Mouse (Mus musculus) E14TG2a.4 (cell line): ENCODE measurements around the gene Flt3l.
"Not testable (repeated sequence)": the region's sequence is repeated elsewhere in the genome, so short reads cannot be mapped to it uniquely, and the experiment has no call there.

Experiments
- H3K27me3 ChIP-seq: 2 replicates; pipeline ENCODE4 v1.6.1; 2014; ENCODE audit warnings: low read length, control low read depth; ENCODE audit not compliant: insufficient read depth
- H3K36me3 ChIP-seq: 2 replicates; pipeline ENCODE4 v1.6.1; 2014; ENCODE audit warnings: low read length, control low read depth; ENCODE audit not compliant: insufficient read depth
- H3K4me1 ChIP-seq: replicated peaks from 2 replicates; pipeline ENCODE4 v1.6.1; 2014; ENCODE audit warnings: low read depth, low read length, control low read depth
- H3K4me3 ChIP-seq: replicated peaks from 2 replicates; pipeline ENCODE4 v1.5.1; 2014; ENCODE audit warnings: mild to moderate bottlenecking, low read length
- H3K9me3 ChIP-seq: 2 replicates; pipeline ENCODE4 v1.6.1; 2014; ENCODE audit warnings: low read length, control low read depth
- CTCF ChIP-seq: conservative IDR thresholded peaks from 2 replicates; pipeline ENCODE4 v1.5.1; 2014; ENCODE audit warnings: low read length
- NANOG ChIP-seq: IDR thresholded peaks from 2 replicates; pipeline ENCODE4 v1.6.1; 2014; ENCODE audit warnings: borderline replicate concordance, low read length, mixed read lengths
- POU5F1 ChIP-seq: IDR thresholded peaks from 2 replicates; pipeline ENCODE4 v1.6.1; 2014; ENCODE audit warnings: low read length, borderline replicate concordance

Gene Flt3l

GRCm38 (mm10) chr7:45131850-45132249 lies 4.4 kb downstream of the Flt3l start:
- TF ChIP-seq CTCF (no peak), NANOG (no peak), POU5F1 (no peak)

GRCm38 (mm10) chr7:45129776-45130512 lies 6.3 kb downstream of the Flt3l start:
- TF ChIP-seq CTCF (no peak), NANOG (no peak), POU5F1 (no peak)
- H3K36me3 ChIP-seq = peaks cover 29% of the 10 kb centered on the region
- H3K9me3 ChIP-seq = no peaks in the 10 kb centered on the region

More at GRCm38 (mm10) chr7:45131850-45132249, 4.4 kb downstream of the Flt3l start:
- Histone ChIP-seq H3K4me1 (peaks cover 66% of the 10 kb centered on the region), H3K4me3 (peak overlapping the region; percentile 57), H3K27me3 (peaks cover 14% of the 10 kb centered on the region), H3K9me3 (no peaks in the 10 kb centered on the region), H3K36me3 (peaks cover 14% of the 10 kb centered on the region)

GRCm38 (mm10) chr7:45129318-45129717 lies 6.9 kb downstream of the Flt3l start:
- Histone ChIP-seq H3K36me3 (peaks cover 29% of the 10 kb centered on the region), H3K4me3 (peak overlapping the region; percentile 92), H3K27me3 (no peaks in the 10 kb centered on the region), H3K4me1 (peaks cover 46% of the 10 kb centered on the region), H3K9me3 (no peaks in the 10 kb centered on the region)
- TF ChIP-seq NANOG (no peak), CTCF (no peak), POU5F1 (no peak)

More at GRCm38 (mm10) chr7:45129776-45130512, 6.3 kb downstream of the Flt3l start:
- H3K4me1 ChIP-seq = peaks cover 53% of the 10 kb centered on the region
- peak overlapping the region; percentile 92 for H3K4me3 ChIP-seq
- no peaks in the 10 kb centered on the region; the same call in 1 of the 2 replicates for H3K27me3 ChIP-seq

GRCm38 (mm10) chr7:45128624-45129246 lies 7.5 kb downstream of the Flt3l start, which contains the start of gene Rpl13a:
TSS of gene Rpl13a (minus strand) at chr7:45128761.
- Histone ChIP-seq H3K4me3 (peak within 1 kb of the TSS; percentile 92), H3K36me3 (peaks cover 29% of the 10 kb centered on the region), H3K9me3 (no peaks in the 10 kb centered on the region), H3K4me1 (peaks cover 41% of the 10 kb centered on the region), H3K27me3 (no peaks in the 10 kb centered on the region)
- no peak for TF ChIP-seq NANOG
- TF ChIP-seq CTCF = peak; percentile 41
- no peak for TF ChIP-seq POU5F1

GRCm38 (mm10) chr7:45127700-45128224 lies 8.5 kb downstream of the Flt3l start:
- peaks cover 39% of the 10 kb centered on the region for H3K36me3 ChIP-seq
- H3K4me3 ChIP-seq = peak overlapping the region; percentile 92
- H3K27me3 ChIP-seq = no peaks in the 10 kb centered on the region
- H3K4me1 ChIP-seq = peaks cover 33% of the 10 kb centered on the region
- H3K9me3 ChIP-seq = no peaks in the 10 kb centered on the region
- TF ChIP-seq NANOG (no peak), POU5F1 (no peak), CTCF (no peak)

GRCm38 (mm10) chr7:45126844-45127699 lies 9.2 kb downstream of the Flt3l start:
- TF ChIP-seq POU5F1 = no peak
- TF ChIP-seq CTCF = peak; percentile 21; the same call in 1 of the 2 replicates
- TF ChIP-seq NANOG = no peak
- Histone ChIP-seq H3K36me3 (peaks cover 45% of the 10 kb centered on the region), H3K4me1 (peaks cover 32% of the 10 kb centered on the region), H3K9me3 (no peaks in the 10 kb centered on the region), H3K27me3 (no peaks in the 10 kb centered on the region), H3K4me3 (peak overlapping the region; percentile 92)

GRCm38 (mm10) chr7:45126147-45126843 lies 9.9 kb downstream of the Flt3l start:
- TF ChIP-seq POU5F1 (no peak), CTCF (no peak), NANOG (no peak)
- Histone ChIP-seq H3K4me1 (peaks cover 32% of the 10 kb centered on the region), H3K36me3 (peaks cover 53% of the 10 kb centered on the region), H3K9me3 (no peaks in the 10 kb centered on the region), H3K4me3 (peak overlapping the region; percentile 92), H3K27me3 (no peaks in the 10 kb centered on the region)

GRCm38 (mm10) chr7:45125649-45126048 lies 10.6 kb downstream of the Flt3l start:
- H3K9me3 ChIP-seq, H3K27me3 ChIP-seq: not testable (repeated sequence)
- Histone ChIP-seq H3K4me1 (peaks cover 32% of the 10 kb centered on the region), H3K36me3 (peaks cover 60% of the 10 kb centered on the region), H3K4me3 (peak overlapping the region; percentile 92)
